Mouse (Mus musculus) liver, adult (tissue): ENCODE results near the gene Frmd8.

Source experiments
- GATA4 ChIP-seq: IDR thresholded peaks from 2 replicates; pipeline ENCODE4 v1.6.1; 2014; ENCODE audit warnings: mild to moderate bottlenecking, low read length; ENCODE audit not compliant: insufficient replicate concordance

Gene Frmd8

GRCm38 (mm10) chr19:5801432-5801964 is 73.6 kb downstream of the Frmd8 start:
- no peak for TF ChIP-seq GATA4

- no peak for TF ChIP-seq GATA4
These were observed 74.2 kb downstream of the Frmd8 start for GRCm38 (mm10) chr19:5800632-5801431.

- no peak for TF ChIP-seq GATA4
These were observed 74.8 kb downstream of the Frmd8 start for GRCm38 (mm10) chr19:5800350-5800631.
